Mouse (Mus musculus): Measurements from ENCODE around the gene Ptprs.

DNA sequence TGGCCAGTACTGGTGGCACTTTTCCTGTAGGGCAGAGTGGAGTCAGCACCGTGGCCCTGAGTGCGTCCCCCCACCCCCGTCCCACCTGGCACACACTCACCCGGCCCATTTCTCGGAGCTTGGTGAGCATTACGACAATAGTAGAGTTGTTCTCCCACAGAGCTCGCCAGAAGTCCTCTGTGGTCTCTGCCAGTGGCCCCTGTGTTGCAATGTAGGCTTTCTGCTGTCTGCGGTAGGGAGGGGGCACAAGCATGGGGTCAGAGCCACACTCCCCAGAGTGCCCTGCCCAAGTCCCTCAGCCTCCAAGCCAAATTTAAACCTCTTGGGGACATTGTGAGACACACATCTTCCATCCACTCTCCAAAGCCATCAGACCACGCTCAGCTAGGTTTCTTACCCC lies 61.5 kb downstream of the Ptprs start:
- TF ChIP-seq CTCF (IDR thresholded peaks at IDR 0.05; ENCODE audit: borderline replicate concordance, extremely low read depth, insufficient read depth, insufficient read length) (no peak), POLR2A (IDR thresholded peaks at IDR 0.05; ENCODE audit: borderline replicate concordance, extremely low read depth, insufficient read depth, insufficient read length, poor library complexity, severe bottlenecking) (no peak)
